Mouse (Mus musculus): Measurements from ENCODE around the gene Aldh1a2. TPM values are rescaled to one million over a fixed set of nuclear protein-coding genes. Genes with fewer than 3 reads are reported as not detected.

The Aldh1a2 gene
- polyA plus RNA-seq, 1 experiment, result 0.02 TPM

DNA sequence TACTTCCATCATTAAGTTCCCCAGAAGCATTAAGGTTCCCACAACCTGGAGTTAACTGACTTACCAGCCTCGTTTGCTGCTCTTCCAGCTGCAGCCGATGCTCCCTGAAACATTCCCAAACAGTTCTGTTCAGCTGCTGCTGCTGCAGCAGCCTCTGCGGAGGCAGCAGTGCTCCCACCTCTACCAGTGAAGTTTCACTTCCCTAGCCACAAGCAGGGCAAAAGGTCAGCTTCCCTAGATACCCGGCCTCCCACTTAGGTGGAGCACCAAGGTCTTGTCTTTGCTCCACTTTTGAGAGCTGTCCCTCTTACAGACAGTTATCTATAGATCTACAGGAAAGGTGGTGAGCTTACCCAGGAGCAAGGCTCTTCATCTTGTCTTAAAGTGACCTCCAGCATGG, 2.0 kb upstream of the Aldh1a2 start:
- Histone ChIP-seq H3K27me3 (ENCODE audit: control insufficient read depth, insufficient read depth, insufficient read length) (peaks cover 23% of the 10 kb centered on the region), H3K79me2 (ENCODE audit: control insufficient read depth, insufficient read depth) (no peaks in the 10 kb centered on the region), H3K36me3 (ENCODE audit: control insufficient read depth, insufficient read depth) (no peaks in the 10 kb centered on the region), H3K4me3 (no peak overlapping the region), H3ac (ENCODE audit: control insufficient read depth, insufficient read length) (no peak overlapping the region), H3K4me2 (ENCODE audit: low read depth) (no peak overlapping the region)
- TF ChIP-seq E2F4 (IDR thresholded peaks at IDR 0.05; ENCODE audit: insufficient read depth) (no peak), MAX (IDR thresholded peaks at IDR 0.05; ENCODE audit: low read depth) (no peak), POLR2A (IDR thresholded peaks at IDR 0.05; ENCODE audit: insufficient read length, low read depth) (no peak), TCF3 (IDR thresholded peaks at IDR 0.05; ENCODE audit: insufficient read length, low read depth) (no peak), MYOD1 (IDR thresholded peaks at IDR 0.05; ENCODE audit: control insufficient read depth in 1 of 3, insufficient read length in 2 of 3, low read depth in 2 of 3) (no peak), REST (IDR thresholded peaks at IDR 0.05; ENCODE audit: insufficient read depth, insufficient read length) (no peak), MYOG (IDR thresholded peaks at IDR 0.05; ENCODE audit: control insufficient read depth in 1 of 3, insufficient read depth in 1 of 3, insufficient read length in 2 of 3, low read depth in 2 of 3) (no peak), SRF (IDR thresholded peaks at IDR 0.05; ENCODE audit: control insufficient read depth, insufficient read length, low read depth) (no peak), POLR2AphosphoS2 (IDR thresholded peaks at IDR 0.05; ENCODE audit: insufficient read length, low read depth) (no peak), USF1 (IDR thresholded peaks at IDR 0.05; ENCODE audit: low read depth) (no peak), CEBPB (IDR thresholded peaks at IDR 0.05; ENCODE audit: insufficient read depth, poor library complexity, severe bottlenecking) (no peak), TCF12 (IDR thresholded peaks at IDR 0.05; ENCODE audit: insufficient read depth, poor library complexity, severe bottlenecking) (no peak)

DNA sequence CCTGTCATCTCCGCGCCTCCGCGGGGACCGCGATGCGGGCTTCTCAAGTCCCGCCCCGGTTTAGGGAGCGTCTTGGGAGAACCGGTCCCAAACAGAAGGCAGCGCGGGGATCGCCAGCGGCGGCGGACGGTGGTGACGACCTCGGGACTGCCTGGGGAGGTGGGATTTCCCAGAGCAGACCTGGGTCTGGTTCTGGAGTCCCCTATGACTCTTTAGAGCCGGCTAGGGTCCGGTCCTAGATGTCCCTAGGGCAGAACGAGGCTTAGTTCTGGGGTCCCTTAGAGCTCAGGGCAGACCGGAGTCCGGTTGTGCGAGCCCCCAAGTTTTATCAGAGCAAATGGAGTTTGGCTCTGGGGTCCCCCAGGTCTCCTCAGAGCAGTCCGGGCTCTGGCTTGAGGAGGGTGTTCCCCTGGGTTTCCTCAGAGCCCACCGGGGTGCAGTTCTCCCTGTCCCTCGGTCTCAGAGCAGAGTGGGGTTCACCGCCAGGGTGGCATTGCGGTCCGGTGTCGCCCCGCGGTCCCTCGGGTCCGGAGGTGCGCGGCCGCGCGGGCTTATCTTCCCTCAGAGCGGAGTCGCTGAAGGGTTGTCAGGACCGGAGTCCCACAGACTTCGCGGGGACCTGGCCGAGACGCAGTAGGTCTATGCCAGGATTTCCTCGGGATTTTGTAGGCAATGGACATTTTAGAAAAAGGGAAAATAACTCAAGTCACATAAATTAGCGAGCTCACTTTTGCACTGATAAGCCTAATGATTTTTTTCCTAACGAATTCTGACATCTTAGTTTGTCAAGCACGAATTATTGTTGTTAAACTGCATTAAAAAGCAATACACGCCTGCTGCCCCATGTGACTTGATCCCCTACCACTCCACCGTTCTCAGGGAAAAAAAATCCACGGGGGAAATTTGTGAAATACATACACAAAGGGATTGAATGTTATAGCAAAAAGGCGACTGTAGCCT, 727 bp downstream of the Aldh1a2 start:
- Histone ChIP-seq H3ac (ENCODE audit: control insufficient read depth, insufficient read length) (no peak overlapping the region), H3K79me2 (ENCODE audit: control insufficient read depth, insufficient read depth) (no peaks in the 10 kb centered on the region), H3K36me3 (ENCODE audit: control insufficient read depth, insufficient read depth) (no peaks in the 10 kb centered on the region), H3K4me2 (ENCODE audit: low read depth) (no peak overlapping the region), H3K27me3 (ENCODE audit: control insufficient read depth, insufficient read depth, insufficient read length) (peaks cover 23% of the 10 kb centered on the region), H3K4me3 (no peak overlapping the region)
- TF ChIP-seq REST (IDR thresholded peaks at IDR 0.05; ENCODE audit: insufficient read depth, insufficient read length) (no peak), MYOD1 (IDR thresholded peaks at IDR 0.05; ENCODE audit: control insufficient read depth in 1 of 3, insufficient read length in 2 of 3, low read depth in 2 of 3) (no peak), MYOG (IDR thresholded peaks at IDR 0.05; ENCODE audit: control insufficient read depth in 1 of 3, insufficient read depth in 1 of 3, insufficient read length in 2 of 3, low read depth in 2 of 3) (no peak), E2F4 (IDR thresholded peaks at IDR 0.05; ENCODE audit: insufficient read depth) (no peak), TCF12 (IDR thresholded peaks at IDR 0.05; ENCODE audit: insufficient read depth, poor library complexity, severe bottlenecking) (no peak), POLR2AphosphoS2 (IDR thresholded peaks at IDR 0.05; ENCODE audit: insufficient read length, low read depth) (no peak), POLR2A (IDR thresholded peaks at IDR 0.05; ENCODE audit: insufficient read length, low read depth) (no peak), TCF3 (IDR thresholded peaks at IDR 0.05; ENCODE audit: insufficient read length, low read depth) (no peak), MAX (IDR thresholded peaks at IDR 0.05; ENCODE audit: low read depth) (no peak), SRF (IDR thresholded peaks at IDR 0.05; ENCODE audit: control insufficient read depth, insufficient read length, low read depth) (no peak), CEBPB (IDR thresholded peaks at IDR 0.05; ENCODE audit: insufficient read depth, poor library complexity, severe bottlenecking) (no peak), USF1 (IDR thresholded peaks at IDR 0.05; ENCODE audit: low read depth) (no peak)

- H3K36me3 ChIP-seq (ENCODE audit: control insufficient read depth, insufficient read depth), result no peaks in the 10 kb centered on the region
- no peak overlapping the region for H3K4me2 ChIP-seq (ENCODE audit: low read depth)
- H3ac ChIP-seq (ENCODE audit: control insufficient read depth, insufficient read length), result no peak overlapping the region
- H3K4me3 ChIP-seq, result no peak overlapping the region
- no peak for TF ChIP-seq MYOG (IDR thresholded peaks at IDR 0.05; ENCODE audit: control insufficient read depth in 1 of 3, insufficient read depth in 1 of 3, insufficient read length in 2 of 3, low read depth in 2 of 3)
- TF ChIP-seq SRF (IDR thresholded peaks at IDR 0.05; ENCODE audit: control insufficient read depth, insufficient read length, low read depth), result no peak
- no peak for TF ChIP-seq E2F4 (IDR thresholded peaks at IDR 0.05; ENCODE audit: insufficient read depth)
- no peak for TF ChIP-seq MAX (IDR thresholded peaks at IDR 0.05; ENCODE audit: low read depth)
- TF ChIP-seq USF1 (IDR thresholded peaks at IDR 0.05; ENCODE audit: low read depth), result no peak
- no peak for TF ChIP-seq TCF3 (IDR thresholded peaks at IDR 0.05; ENCODE audit: insufficient read length, low read depth)
- TF ChIP-seq POLR2AphosphoS2 (IDR thresholded peaks at IDR 0.05; ENCODE audit: insufficient read length, low read depth), result no peak
- TF ChIP-seq CEBPB (IDR thresholded peaks at IDR 0.05; ENCODE audit: insufficient read depth, poor library complexity, severe bottlenecking), result no peak
- TF ChIP-seq TCF12 (IDR thresholded peaks at IDR 0.05; ENCODE audit: insufficient read depth, poor library complexity, severe bottlenecking), result no peak
- no peak for TF ChIP-seq POLR2A (IDR thresholded peaks at IDR 0.05; ENCODE audit: insufficient read length, low read depth)
- no peak for TF ChIP-seq MYOD1 (IDR thresholded peaks at IDR 0.05; ENCODE audit: control insufficient read depth in 1 of 3, insufficient read length in 2 of 3, low read depth in 2 of 3)
- TF ChIP-seq REST (IDR thresholded peaks at IDR 0.05; ENCODE audit: insufficient read depth, insufficient read length), result no peak
- H3K27me3 ChIP-seq (ENCODE audit: control insufficient read depth, insufficient read depth, insufficient read length), result peaks cover 23% of the 10 kb centered on the region
- H3K79me2 ChIP-seq (ENCODE audit: control insufficient read depth, insufficient read depth), result no peaks in the 10 kb centered on the region
Measured at GRCm38 (mm10) chr9:71216996-71217792, 1.6 kb downstream of the Aldh1a2 start.

DNA sequence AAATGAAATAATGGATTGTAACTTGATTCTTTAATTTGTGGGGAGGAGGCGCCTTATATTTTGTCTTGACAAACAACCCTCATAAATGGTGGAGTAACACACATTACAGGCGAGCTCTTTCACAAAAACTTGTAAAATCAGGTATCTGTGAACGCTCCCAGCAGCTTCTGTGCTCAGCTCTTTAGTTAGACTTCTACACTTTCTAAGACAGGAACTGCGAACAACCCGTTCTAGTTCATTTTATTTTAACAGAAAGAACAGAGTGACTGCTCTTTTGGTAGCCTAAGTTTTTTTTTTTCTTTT, 2.2 kb downstream of the Aldh1a2 start:
- no peak overlapping the region for H3K4me3 ChIP-seq
- H3K4me2 ChIP-seq (ENCODE audit: low read depth), result no peak overlapping the region
- peaks cover 23% of the 10 kb centered on the region for H3K27me3 ChIP-seq (ENCODE audit: control insufficient read depth, insufficient read depth, insufficient read length)
- no peaks in the 10 kb centered on the region for H3K79me2 ChIP-seq (ENCODE audit: control insufficient read depth, insufficient read depth)
- TF ChIP-seq REST (IDR thresholded peaks at IDR 0.05; ENCODE audit: insufficient read depth, insufficient read length), result no peak
- TF ChIP-seq E2F4 (IDR thresholded peaks at IDR 0.05; ENCODE audit: insufficient read depth), result no peak
- TF ChIP-seq TCF3 (IDR thresholded peaks at IDR 0.05; ENCODE audit: insufficient read length, low read depth), result no peak
- no peak for TF ChIP-seq CEBPB (IDR thresholded peaks at IDR 0.05; ENCODE audit: insufficient read depth, poor library complexity, severe bottlenecking)
- no peak for TF ChIP-seq MYOG (IDR thresholded peaks at IDR 0.05; ENCODE audit: control insufficient read depth in 1 of 3, insufficient read depth in 1 of 3, insufficient read length in 2 of 3, low read depth in 2 of 3)
- no peak for TF ChIP-seq SRF (IDR thresholded peaks at IDR 0.05; ENCODE audit: control insufficient read depth, insufficient read length, low read depth)
- no peak for TF ChIP-seq TCF12 (IDR thresholded peaks at IDR 0.05; ENCODE audit: insufficient read depth, poor library complexity, severe bottlenecking)
- TF ChIP-seq POLR2A (IDR thresholded peaks at IDR 0.05; ENCODE audit: insufficient read length, low read depth), result no peak
- TF ChIP-seq MYOD1 (IDR thresholded peaks at IDR 0.05; ENCODE audit: control insufficient read depth in 1 of 3, insufficient read length in 2 of 3, low read depth in 2 of 3), result no peak
- no peak for TF ChIP-seq MAX (IDR thresholded peaks at IDR 0.05; ENCODE audit: low read depth)
- TF ChIP-seq USF1 (IDR thresholded peaks at IDR 0.05; ENCODE audit: low read depth), result no peak
- no peak for TF ChIP-seq POLR2AphosphoS2 (IDR thresholded peaks at IDR 0.05; ENCODE audit: insufficient read length, low read depth)
- H3K36me3 ChIP-seq (ENCODE audit: control insufficient read depth, insufficient read depth), result no peaks in the 10 kb centered on the region
- no peak overlapping the region for H3ac ChIP-seq (ENCODE audit: control insufficient read depth, insufficient read length)
